Mouse (Mus musculus): ENCODE data around the gene Olfr996. TPM values are rescaled to one million over a fixed set of nuclear protein-coding genes. Genes with fewer than 3 reads are reported as not detected.
"Not testable (repeated sequence)": the region's sequence is repeated elsewhere in the genome, so short reads cannot be mapped to it uniquely, and the experiment has no call there.

Olfr996 gene
- not detected in 2 replicates for polyA plus RNA-seq (2014; fragmentation: Nextera tagmentation; extraction: Ambion mirVana)

DNA sequence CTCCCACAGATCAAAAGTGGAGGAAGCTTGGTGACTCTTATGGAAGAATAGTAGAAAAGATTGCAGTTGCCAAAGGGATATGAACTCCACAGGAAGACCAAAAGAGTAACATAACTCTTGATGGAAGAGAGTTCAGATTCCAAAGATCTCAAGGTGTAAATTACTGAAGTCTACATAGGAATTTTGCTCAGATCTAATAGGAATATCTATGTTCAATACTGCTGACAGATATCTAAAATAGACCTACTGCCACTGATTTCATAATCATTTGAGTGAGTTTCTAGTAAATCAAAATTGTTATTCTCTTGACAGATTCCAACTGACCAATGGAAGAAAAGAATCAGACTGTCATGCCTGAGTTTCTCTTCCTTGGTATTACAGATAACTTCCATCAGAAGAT, at the start of gene Olfr996:
TSS of gene Olfr996 (plus strand) at position 301 of the 400 bp plus-strand sequence.
- DNase-seq (ENCODE audit: low spot score): no peak
- H3K27me3 ChIP-seq (ENCODE audit: control insufficient read depth, insufficient read depth, low read length): no peaks in the 10 kb centered on the region
- no peak within 1 kb of the TSS for H3K27ac ChIP-seq (ENCODE audit: low read depth, low read length)
- H3K4me3 ChIP-seq (ENCODE audit: low read depth, low read length): no peak within 1 kb of the TSS
- no peaks in the 10 kb centered on the region for H3K36me3 ChIP-seq (ENCODE audit: control insufficient read depth, insufficient read depth, low read length)
- H3K9ac ChIP-seq (ENCODE audit: low read length): no peak within 1 kb of the TSS
- no peak within 1 kb of the TSS for H3K4me2 ChIP-seq (ENCODE audit: low read depth, low read length, severe bottlenecking)
- H3K4me1 ChIP-seq (replicated peaks; ENCODE audit: control insufficient read depth, insufficient read depth, low read length): no peaks in the 10 kb centered on the region
- no peaks in the 10 kb centered on the region for H3K9me3 ChIP-seq (ENCODE audit: control insufficient read depth, low read length)
- ATAC-seq (replicated peaks; ENCODE audit: low FRiP score): no peak

DNA sequence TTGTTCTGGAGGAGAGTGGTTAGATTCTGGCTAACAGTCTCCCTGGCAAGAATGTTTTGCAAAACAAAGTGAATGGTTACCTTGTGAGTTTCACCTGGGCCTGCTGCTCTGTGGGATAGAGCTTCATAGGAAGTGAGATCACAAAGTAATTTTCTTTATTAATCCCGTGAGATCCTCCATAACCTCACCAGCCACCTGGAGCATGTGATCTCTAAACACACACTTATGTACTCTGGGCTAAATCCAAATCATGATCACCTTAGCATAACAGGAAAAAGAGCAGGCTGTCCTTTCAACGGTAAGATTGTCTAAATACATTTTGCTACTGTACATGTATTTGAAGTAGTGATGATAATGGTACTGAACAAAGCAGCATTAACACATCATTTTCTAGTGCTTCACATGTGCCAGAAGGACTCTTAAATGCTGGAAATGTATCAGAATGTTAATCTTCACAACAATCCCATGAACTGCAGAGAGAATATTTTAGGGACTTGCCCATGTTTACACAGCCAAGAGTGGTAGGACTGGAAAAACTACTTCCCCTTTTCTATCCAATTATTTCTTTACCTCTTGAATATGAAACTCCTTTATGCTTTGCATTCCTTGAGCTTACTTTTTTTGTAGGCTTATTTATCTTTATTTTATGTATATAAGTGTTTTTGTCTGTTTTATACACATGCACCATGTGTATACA, 46.8 kb upstream of the Olfr996 start:
- Histone ChIP-seq H3K4me3 (ENCODE audit: low read depth, low read length) (no peak overlapping the region), H3K9ac (ENCODE audit: low read length) (no peak overlapping the region), H3K27ac (ENCODE audit: low read depth, low read length) (no peak overlapping the region), H3K4me2 (ENCODE audit: low read depth, low read length, severe bottlenecking) (no peak overlapping the region), H3K9me3 (ENCODE audit: control insufficient read depth, low read length) (no peaks in the 10 kb centered on the region), H3K27me3 (ENCODE audit: control insufficient read depth, insufficient read depth, low read length) (no peaks in the 10 kb centered on the region), H3K4me1 (replicated peaks; ENCODE audit: control insufficient read depth, insufficient read depth, low read length) (no peaks in the 10 kb centered on the region), H3K36me3 (ENCODE audit: control insufficient read depth, insufficient read depth, low read length) (no peaks in the 10 kb centered on the region)
- DNase-seq (ENCODE audit: low spot score): no peak
- ATAC-seq (replicated peaks; ENCODE audit: low FRiP score): no peak
- 89% methylated on average over 2 of the region's 2 CpGs for WGBS

DNA sequence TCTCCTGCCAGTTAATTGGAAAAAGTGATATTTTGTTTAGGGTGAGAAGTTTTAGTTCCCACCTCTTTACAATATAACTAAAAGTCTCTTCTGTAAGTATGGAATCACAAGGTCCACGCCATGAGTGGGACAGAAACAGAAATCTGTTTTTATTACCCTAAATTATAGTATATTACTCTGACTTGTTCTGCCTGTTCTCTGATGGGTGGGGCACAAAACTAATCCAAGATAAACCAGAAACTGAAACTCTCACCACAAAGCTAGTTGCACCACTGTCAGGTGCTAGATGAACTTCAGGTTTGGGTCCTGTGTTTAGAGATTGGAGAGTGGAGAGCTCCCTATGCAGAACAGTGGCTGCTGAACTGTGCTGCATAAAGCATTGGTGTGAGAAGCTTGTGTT, 45.1 kb upstream of the Olfr996 start:
- Histone ChIP-seq H3K4me3 (ENCODE audit: low read depth, low read length) (no peak overlapping the region), H3K9me3 (ENCODE audit: control insufficient read depth, low read length) (no peaks in the 10 kb centered on the region), H3K4me1 (replicated peaks; ENCODE audit: control insufficient read depth, insufficient read depth, low read length) (no peaks in the 10 kb centered on the region), H3K27me3 (ENCODE audit: control insufficient read depth, insufficient read depth, low read length) (no peaks in the 10 kb centered on the region), H3K4me2 (ENCODE audit: low read depth, low read length, severe bottlenecking) (no peak overlapping the region), H3K27ac (ENCODE audit: low read depth, low read length) (no peak overlapping the region), H3K9ac (ENCODE audit: low read length) (no peak overlapping the region), H3K36me3 (ENCODE audit: control insufficient read depth, insufficient read depth, low read length) (no peaks in the 10 kb centered on the region)
- ATAC-seq (replicated peaks; ENCODE audit: low FRiP score): no peak
- DNase-seq (ENCODE audit: low spot score): no peak
- WGBS: 84% methylated on average over 1 of the region's 1 CpGs

- no peaks in the 10 kb centered on the region for H3K9me3 ChIP-seq (ENCODE audit: control insufficient read depth, low read length)
- H3K27me3 ChIP-seq (ENCODE audit: control insufficient read depth, insufficient read depth, low read length): no peaks in the 10 kb centered on the region
- ATAC-seq (replicated peaks; ENCODE audit: low FRiP score): no peak
- H3K36me3 ChIP-seq (ENCODE audit: control insufficient read depth, insufficient read depth, low read length): no peaks in the 10 kb centered on the region
- no peak overlapping the region for H3K4me3 ChIP-seq (ENCODE audit: low read depth, low read length)
- 72% methylated on average over 1 of the region's 1 CpGs for WGBS
- H3K4me1 ChIP-seq (replicated peaks; ENCODE audit: control insufficient read depth, insufficient read depth, low read length): no peaks in the 10 kb centered on the region
- no peak overlapping the region for H3K4me2 ChIP-seq (ENCODE audit: low read depth, low read length, severe bottlenecking)
- no peak overlapping the region for H3K9ac ChIP-seq (ENCODE audit: low read length)
- H3K27ac ChIP-seq (ENCODE audit: low read depth, low read length): no peak overlapping the region
- DNase-seq (ENCODE audit: low spot score): no peak
Observed at GRCm38 (mm10) chr2:85554806-85555205, 24.2 kb upstream of the Olfr996 start.

- WGBS: 77% methylated on average over 4 of the region's 4 CpGs
Observed at GRCm38 (mm10) chr2:85560226-85560625, 18.8 kb upstream of the Olfr996 start.

DNA sequence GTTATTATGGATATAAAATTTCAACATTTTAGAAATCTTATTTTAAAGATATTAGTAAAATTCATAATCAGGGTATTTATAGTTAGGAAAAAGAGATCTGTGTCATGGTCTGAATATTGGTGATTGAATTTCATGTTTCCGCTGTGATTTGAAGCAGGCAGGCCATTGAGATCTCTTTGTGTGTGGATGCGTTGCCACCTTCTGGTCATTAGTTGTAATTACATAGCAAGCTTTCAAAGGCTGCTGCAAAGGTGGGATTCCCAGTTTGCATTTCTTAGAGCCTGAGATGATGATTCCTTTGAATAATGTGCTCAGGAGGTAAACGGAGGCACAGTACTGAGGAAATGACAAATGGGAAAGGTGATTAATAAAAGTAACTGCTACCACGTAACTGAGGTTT, 17.8 kb upstream of the Olfr996 start:
- Histone ChIP-seq H3K4me3 (ENCODE audit: low read depth, low read length) (no peak overlapping the region), H3K4me2 (ENCODE audit: low read depth, low read length, severe bottlenecking) (no peak overlapping the region), H3K36me3 (ENCODE audit: control insufficient read depth, insufficient read depth, low read length) (no peaks in the 10 kb centered on the region), H3K27ac (ENCODE audit: low read depth, low read length) (no peak overlapping the region), H3K9me3 (ENCODE audit: control insufficient read depth, low read length) (no peaks in the 10 kb centered on the region), H3K4me1 (replicated peaks; ENCODE audit: control insufficient read depth, insufficient read depth, low read length) (no peaks in the 10 kb centered on the region), H3K9ac (ENCODE audit: low read length) (no peak overlapping the region), H3K27me3 (ENCODE audit: control insufficient read depth, insufficient read depth, low read length) (no peaks in the 10 kb centered on the region)
- ATAC-seq (replicated peaks; ENCODE audit: low FRiP score) (peak; percentile 64; the same call in 1 of the 2 replicates), DNase-seq (ENCODE audit: low spot score) (no peak)
- WGBS: 22% methylated on average over 4 of the region's 4 CpGs

More at GRCm38 (mm10) chr2:85560226-85560625, 18.8 kb upstream of the Olfr996 start:
- ATAC-seq (replicated peaks; ENCODE audit: low FRiP score) (no peak), DNase-seq (ENCODE audit: low spot score) (no peak)
- Histone ChIP-seq H3K4me3 (ENCODE audit: low read depth, low read length) (no peak overlapping the region), H3K27ac (ENCODE audit: low read depth, low read length) (no peak overlapping the region), H3K4me2 (ENCODE audit: low read depth, low read length, severe bottlenecking) (no peak overlapping the region), H3K9ac (ENCODE audit: low read length) (no peak overlapping the region), H3K9me3 (ENCODE audit: control insufficient read depth, low read length) (no peaks in the 10 kb centered on the region), H3K36me3 (ENCODE audit: control insufficient read depth, insufficient read depth, low read length) (no peaks in the 10 kb centered on the region), H3K27me3 (ENCODE audit: control insufficient read depth, insufficient read depth, low read length) (no peaks in the 10 kb centered on the region), H3K4me1 (replicated peaks; ENCODE audit: control insufficient read depth, insufficient read depth, low read length) (no peaks in the 10 kb centered on the region)

DNA sequence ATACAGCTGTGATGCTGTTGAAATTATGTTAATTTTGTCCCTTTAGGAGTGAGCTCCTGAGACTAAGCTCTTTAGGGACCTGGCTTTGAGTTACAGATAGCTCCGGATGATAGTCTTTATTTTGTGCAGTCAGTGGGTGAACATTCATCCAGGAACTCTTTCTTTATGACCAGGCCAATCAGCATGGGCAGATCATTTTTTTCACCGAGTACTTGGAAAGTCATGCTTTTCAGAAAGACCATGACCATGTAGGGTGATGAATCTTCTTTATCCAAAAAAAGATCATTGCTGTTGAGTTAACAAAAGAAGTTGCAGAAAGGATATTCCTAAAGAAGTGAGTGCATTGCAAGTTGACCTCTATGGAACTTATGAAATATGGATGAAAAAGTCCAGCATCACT, 9.6 kb downstream of the Olfr996 start, which contains the start of gene Olfr998:
TSS of gene Olfr998 (plus strand) at position 301 of the 400 bp plus-strand sequence.
- WGBS: 88% methylated on average over 2 of the region's 2 CpGs
- H3K4me3 ChIP-seq (ENCODE audit: low read depth, low read length); DNase-seq (ENCODE audit: low spot score); H3K9me3 ChIP-seq (ENCODE audit: control insufficient read depth, low read length); H3K36me3 ChIP-seq (ENCODE audit: control insufficient read depth, insufficient read depth, low read length); H3K9ac ChIP-seq (ENCODE audit: low read length); H3K27ac ChIP-seq (ENCODE audit: low read depth, low read length); H3K27me3 ChIP-seq (ENCODE audit: control insufficient read depth, insufficient read depth, low read length); ATAC-seq (replicated peaks; ENCODE audit: low FRiP score); H3K4me1 ChIP-seq (replicated peaks; ENCODE audit: control insufficient read depth, insufficient read depth, low read length); H3K4me2 ChIP-seq (ENCODE audit: low read depth, low read length, severe bottlenecking): not testable (repeated sequence)

DNA sequence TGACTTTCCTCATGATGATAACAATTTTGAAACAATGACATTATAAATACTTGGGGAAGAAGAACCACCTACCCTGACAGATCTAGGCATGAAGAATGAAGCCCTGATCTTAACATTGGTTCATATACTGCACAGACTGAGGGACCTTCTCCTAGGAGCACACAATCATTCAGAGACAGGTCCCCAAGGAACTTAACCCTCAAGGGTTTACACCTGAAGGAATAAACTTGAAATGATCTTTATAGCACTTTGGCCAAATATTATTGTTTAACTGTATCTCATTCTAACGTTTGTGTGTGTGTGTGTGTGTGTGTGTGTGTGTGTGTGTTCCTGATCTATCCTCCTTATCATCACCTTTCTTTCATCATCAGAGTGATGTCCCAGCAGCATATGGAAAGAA, 32.8 kb downstream of the Olfr996 start, which contains the start of gene Olfr1000:
TSS of gene Olfr1000 (minus strand) at position 101 of the 400 bp plus-strand sequence.
- no peak for ATAC-seq (replicated peaks; ENCODE audit: low FRiP score)
- H3K9me3 ChIP-seq (ENCODE audit: control insufficient read depth, low read length): no peaks in the 10 kb centered on the region

More for the DNA sequence above, 32.8 kb downstream of the Olfr996 start, which contains the start of gene Olfr1000:
- Histone ChIP-seq H3K4me3 (ENCODE audit: low read depth, low read length) (no peak within 1 kb of the TSS), H3K27me3 (ENCODE audit: control insufficient read depth, insufficient read depth, low read length) (no peaks in the 10 kb centered on the region), H3K4me2 (ENCODE audit: low read depth, low read length, severe bottlenecking) (no peak within 1 kb of the TSS), H3K27ac (ENCODE audit: low read depth, low read length) (no peak within 1 kb of the TSS), H3K36me3 (ENCODE audit: control insufficient read depth, insufficient read depth, low read length) (no peaks in the 10 kb centered on the region), H3K4me1 (replicated peaks; ENCODE audit: control insufficient read depth, insufficient read depth, low read length) (no peaks in the 10 kb centered on the region), H3K9ac (ENCODE audit: low read length) (no peak within 1 kb of the TSS)
- WGBS: 73% methylated on average over 1 of the region's 1 CpGs
- no peak for DNase-seq (ENCODE audit: low spot score)
